Mouse (Mus musculus): Measurements from ENCODE around the gene Klhl31. TPM values are rescaled to one million over a fixed set of nuclear protein-coding genes. Genes with fewer than 3 reads are reported as not detected.
A peak's percentile ranks its signal among the peaks of the same experiment; 100 is the strongest.

Klhl31 gene
- total RNA-seq, 2 experiments from 2014 or later, result not detected

GRCm38 (mm10) chr9:77623318-77624050 lies 12.8 kb upstream of the Klhl31 start:
- no peak for ATAC-seq (ENCODE audit: poor library complexity, severe bottlenecking)

- no peak for ATAC-seq (ENCODE audit: poor library complexity, severe bottlenecking)
Observed at GRCm38 (mm10) chr9:77624171-77624570, 12.1 kb upstream of the Klhl31 start.

GRCm38 (mm10) chr9:77628676-77629075 lies 7.6 kb upstream of the Klhl31 start:
- ATAC-seq (ENCODE audit: poor library complexity, severe bottlenecking), result no peak

GRCm38 (mm10) chr9:77629708-77630107 lies 6.6 kb upstream of the Klhl31 start:
- no peak for ATAC-seq (ENCODE audit: poor library complexity, severe bottlenecking)

- ATAC-seq (ENCODE audit: poor library complexity, severe bottlenecking), result no peak
Observed at GRCm38 (mm10) chr9:77630764-77631163, 5.5 kb upstream of the Klhl31 start.

GRCm38 (mm10) chr9:77632432-77632831 lies 3.9 kb upstream of the Klhl31 start:
- ATAC-seq (ENCODE audit: poor library complexity, severe bottlenecking), result no peak

- no peak for ATAC-seq (ENCODE audit: poor library complexity, severe bottlenecking)
Observed at GRCm38 (mm10) chr9:77636003-77636402, 297 bp upstream of the Klhl31 start.

GRCm38 (mm10) chr9:77637357-77637756 lies 1.1 kb downstream of the Klhl31 start:
- ATAC-seq (ENCODE audit: poor library complexity, severe bottlenecking), result no peak

- ATAC-seq (ENCODE audit: poor library complexity, severe bottlenecking), result no peak
Observed at GRCm38 (mm10) chr9:77645176-77645575, 8.9 kb downstream of the Klhl31 start.

GRCm38 (mm10) chr9:77651847-77652246 lies 15.5 kb downstream of the Klhl31 start:
- ATAC-seq (ENCODE audit: poor library complexity, severe bottlenecking), result no peak

- ATAC-seq (ENCODE audit: poor library complexity, severe bottlenecking), result no peak
Observed at GRCm38 (mm10) chr9:77653907-77654306, 17.6 kb downstream of the Klhl31 start.

- peak; percentile 53 for ATAC-seq (ENCODE audit: poor library complexity, severe bottlenecking)
Observed at GRCm38 (mm10) chr9:77655181-77655934, 19.1 kb downstream of the Klhl31 start.

GRCm38 (mm10) chr9:77655935-77656288 lies 19.6 kb downstream of the Klhl31 start:
- ATAC-seq (ENCODE audit: poor library complexity, severe bottlenecking), result peak; percentile 89

GRCm38 (mm10) chr9:77662917-77663316 lies 26.6 kb downstream of the Klhl31 start:
- no peak for ATAC-seq (ENCODE audit: poor library complexity, severe bottlenecking)

- no peak for ATAC-seq (ENCODE audit: poor library complexity, severe bottlenecking)
Observed at GRCm38 (mm10) chr9:77670095-77670494, 33.8 kb downstream of the Klhl31 start.

- ATAC-seq (ENCODE audit: poor library complexity, severe bottlenecking), result peak; percentile 56
Observed at GRCm38 (mm10) chr9:77671004-77671403, 34.7 kb downstream of the Klhl31 start.

- ATAC-seq (ENCODE audit: poor library complexity, severe bottlenecking), result no peak
Observed at GRCm38 (mm10) chr9:77673218-77673617, 36.9 kb downstream of the Klhl31 start.

GRCm38 (mm10) chr9:77673986-77674385 lies 37.7 kb downstream of the Klhl31 start:
- ATAC-seq (ENCODE audit: poor library complexity, severe bottlenecking), result no peak

GRCm38 (mm10) chr9:77684938-77685337 lies 48.6 kb downstream of the Klhl31 start:
- ATAC-seq (ENCODE audit: poor library complexity, severe bottlenecking), result no peak

GRCm38 (mm10) chr9:77685825-77686500 lies 49.7 kb downstream of the Klhl31 start:
- no peak for ATAC-seq (ENCODE audit: poor library complexity, severe bottlenecking)

GRCm38 (mm10) chr9:77692707-77693106 lies 56.4 kb downstream of the Klhl31 start:
- ATAC-seq (ENCODE audit: poor library complexity, severe bottlenecking), result no peak

- no peak for ATAC-seq (ENCODE audit: poor library complexity, severe bottlenecking)
Observed at GRCm38 (mm10) chr9:77693405-77693804, 57.1 kb downstream of the Klhl31 start.
